ENCODE assay signal across 8 mouse cellular contexts in the genomic region with DNA sequence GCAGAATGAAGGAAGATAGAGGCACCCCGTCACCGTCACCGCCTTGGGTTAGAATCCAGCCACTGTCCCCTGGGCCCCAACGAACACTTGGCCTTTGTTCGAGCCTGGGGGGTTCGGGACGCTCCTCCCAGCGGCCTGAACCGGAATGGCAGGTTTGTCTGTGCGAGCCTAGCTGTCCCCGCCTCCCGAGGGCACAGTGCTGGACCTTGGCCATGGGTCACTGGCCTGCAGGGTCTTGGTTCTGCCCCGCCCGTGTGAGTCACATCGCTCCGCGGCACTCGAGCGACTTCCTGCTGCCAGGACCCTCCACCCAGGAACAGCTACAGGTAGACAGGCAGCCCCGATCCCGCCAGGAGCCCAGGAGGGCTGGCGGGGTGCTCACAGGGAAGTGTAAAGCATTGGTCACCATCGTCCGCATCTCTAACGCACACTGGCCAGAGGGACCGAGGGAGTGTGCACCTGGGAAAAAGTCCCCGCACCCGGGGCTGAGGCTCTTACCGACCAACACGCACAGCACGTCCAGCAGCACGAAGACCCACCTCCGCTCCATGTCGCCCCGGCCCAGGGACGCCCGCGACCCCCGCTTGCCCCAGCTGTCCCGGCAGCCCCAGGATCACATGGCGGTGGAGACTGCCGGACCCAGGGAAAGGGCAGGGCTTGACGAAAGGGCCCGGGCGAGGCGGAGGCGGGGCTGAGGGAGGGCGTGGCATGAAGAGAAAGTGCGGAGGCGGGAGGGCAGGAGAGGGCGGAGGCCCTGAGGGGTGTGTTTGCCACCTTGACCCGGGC. TPM values are rescaled to one million over a fixed set of nuclear protein-coding genes. Genes with fewer than 3 reads are reported as not detected.
DNase-seq lines count a peak whose midpoint lies in the region; ATAC-seq and TF ChIP-seq lines count a peak whose summit lies in the region.

A gene (minus strand): TSS at position 671 of the 786 bp plus-strand sequence.

- H3K4me2 ChIP-seq in forebrain, postnatal 0 days (ENCODE audit: low read depth): peak within 1 kb of the TSS; percentile 85
- H3K4me2 ChIP-seq in hindbrain, embryonic 11.5 days (replicated peaks; ENCODE audit: low read depth, low read length): peak within 1 kb of the TSS; percentile 98

- under 1% methylated on average over 52 of the region's 52 CpGs for WGBS in forebrain, postnatal 0 days
- WGBS in hindbrain, embryonic 11.5 days: under 1% methylated on average over 50 of the region's 52 CpGs

- peaks cover 6% of the 10 kb centered on the region; the same call in 1 of the 2 replicates for H3K4me1 ChIP-seq in forebrain, postnatal 0 days (ENCODE audit: insufficient read depth)
- no peaks in the 10 kb centered on the region for H3K4me1 ChIP-seq in hindbrain, embryonic 11.5 days (replicated peaks; ENCODE audit: control insufficient read depth, insufficient read depth, low read length)

- no peaks in the 10 kb centered on the region for H3K9me3 ChIP-seq in forebrain, postnatal 0 days (ENCODE audit: low read length)
- H3K9me3 ChIP-seq in hindbrain, embryonic 11.5 days (ENCODE audit: control insufficient read depth, low read length): no peaks in the 10 kb centered on the region

- no peak within 1 kb of the TSS for H3K27ac ChIP-seq in forebrain, postnatal 0 days (ENCODE audit: low read depth, low read length)
- peak within 1 kb of the TSS; percentile 33; the same call in 1 of the 2 replicates for H3K27ac ChIP-seq in hindbrain, embryonic 11.5 days (ENCODE audit: low read depth, low read length)

- no peaks in the 10 kb centered on the region for H3K36me3 ChIP-seq in forebrain, postnatal 0 days (ENCODE audit: insufficient read depth)
- no peaks in the 10 kb centered on the region for H3K36me3 ChIP-seq in hindbrain, embryonic 11.5 days (ENCODE audit: control insufficient read depth, insufficient read depth, low read length)

- no peaks in the 10 kb centered on the region for H3K27me3 ChIP-seq in forebrain, postnatal 0 days (ENCODE audit: insufficient read depth, low read length)
- no peaks in the 10 kb centered on the region for H3K27me3 ChIP-seq in hindbrain, embryonic 11.5 days (ENCODE audit: control insufficient read depth, insufficient read depth, low read length)

- peak within 1 kb of the TSS; percentile 49 for H3K4me3 ChIP-seq in forebrain, postnatal 0 days (ENCODE audit: low read depth, low read length)
- peak within 1 kb of the TSS; percentile 65 for H3K4me3 ChIP-seq in hindbrain, embryonic 11.5 days (ENCODE audit: low read depth, low read length)

- H3K9ac ChIP-seq in forebrain, postnatal 0 days: peak within 1 kb of the TSS; percentile 54
- H3K9ac ChIP-seq in hindbrain, embryonic 11.5 days (ENCODE audit: low read depth, low read length): peak within 1 kb of the TSS; percentile 64

- ATAC-seq in forebrain, postnatal 0 days: peak; percentile 65
- ATAC-seq in hindbrain, embryonic 11.5 days (ENCODE audit: low FRiP score): peak; percentile 80

- peak; percentile 64 for TF ChIP-seq CTCF in forebrain, postnatal 0 days (IDR thresholded peaks at IDR 0.05; ENCODE audit: low read depth)

- DNase-seq in NIH3T3 (ENCODE audit: low read depth): peak; percentile 78
- DNase-seq in cerebellum, adult 8-10 months: peak; percentile 59
- DNase-seq in forebrain, postnatal 0 days: peak; percentile 56
- DNase-seq in hindbrain, embryonic 11.5 days (ENCODE audit: low spot score): peak; percentile 81
- peak; percentile 64 for DNase-seq in layer of hippocampus, adult 9-11 months
- peak; percentile 86 for DNase-seq in lung, postnatal 25 days (ENCODE audit: low spot score)
- peak; percentile 55 for DNase-seq in ovary, postnatal 14 days (ENCODE audit: low spot score)
- peak; percentile 70 for DNase-seq in thymus, postnatal 4 days

RNA-seq across cellular contexts. Expression of the gene that starts here (rescaled TPM):
- 18.5 and 24.1 TPM in 2 replicates for total RNA-seq in forebrain, postnatal 0 days (2014; rRNA removed)
- 11.0 and 13.1 TPM in 2 replicates for polyA plus RNA-seq in forebrain, postnatal 0 days (2015; fragmentation: Nextera tagmentation; extraction: Ambion mirVana)
- 12.4 and 16.1 TPM in 2 replicates for polyA plus RNA-seq in hindbrain, embryonic 11.5 days (2014; fragmentation: Nextera tagmentation; extraction: Ambion mirVana)
